Mouse (Mus musculus) myocyte (in vitro differentiated cells): ENCODE measurements around the gene Rfk. TPM values are rescaled to one million over a fixed set of nuclear protein-coding genes. Genes with fewer than 3 reads are reported as not detected.

ENCODE experiments used
- H3K27me3 ChIP-seq: one replicate; pipeline ENCODE4 v1.6.1; 2011; ENCODE audit not compliant: control insufficient read depth, insufficient read depth, insufficient read length
- H3K36me3 ChIP-seq: one replicate; pipeline ENCODE4 v1.6.1; 2011; ENCODE audit not compliant: control insufficient read depth, insufficient read depth
- H3K4me2 ChIP-seq: one replicate; pipeline ENCODE4 v1.6.1; 2011; ENCODE audit warnings: low read depth, control low read depth
- H3K4me3 ChIP-seq: one replicate; pipeline ENCODE4 v1.5.1; 2011; ENCODE audit warnings: mild to moderate bottlenecking, control low read depth, moderate library complexity
- H3K79me2 ChIP-seq: one replicate; pipeline ENCODE4 v1.6.1; 2011; ENCODE audit not compliant: control insufficient read depth, insufficient read depth
- H3ac ChIP-seq: one replicate; pipeline ENCODE4 v1.6.1; 2011; ENCODE audit not compliant: control insufficient read depth, insufficient read length
- CEBPB ChIP-seq: IDR thresholded peaks from 2 replicates; pipeline ENCODE4 v1.6.1; 2011; ENCODE audit warnings: mild to moderate bottlenecking, moderate library complexity; ENCODE audit not compliant: poor library complexity, insufficient read depth, severe bottlenecking
- E2F4 ChIP-seq: IDR thresholded peaks from one replicate; pipeline ENCODE4 v1.6.1; 2011; ENCODE audit warnings: mild to moderate bottlenecking, control low read depth, moderate library complexity; ENCODE audit not compliant: insufficient read depth
- MAX ChIP-seq: IDR thresholded peaks from one replicate; pipeline ENCODE4 v1.6.1; 2011; ENCODE audit warnings: low read depth, mild to moderate bottlenecking, control low read depth
- MYOD1 ChIP-seq, 3 experiments: IDR thresholded peaks; one replicate each; pipeline ENCODE4 v1.6.1; 2011; ENCODE audit warnings: control low read depth in 2 of 3, low read depth in 2 of 3, mild to moderate bottlenecking in 2 of 3, moderate library complexity in 1 of 3; ENCODE audit not compliant: insufficient read length in 2 of 3, control insufficient read depth in 1 of 3
- MYOG ChIP-seq, 3 experiments: IDR thresholded peaks; one replicate each; pipeline ENCODE4 v1.6.1; 2011; ENCODE audit warnings: control low read depth in 2 of 3, low read depth in 2 of 3, mild to moderate bottlenecking in 2 of 3; ENCODE audit not compliant: insufficient read length in 2 of 3, control insufficient read depth in 1 of 3, insufficient read depth in 1 of 3
- POLR2A ChIP-seq: IDR thresholded peaks from one replicate; pipeline ENCODE4 v1.6.1; 2011; ENCODE audit warnings: low read depth, mild to moderate bottlenecking, control low read depth, moderate library complexity; ENCODE audit not compliant: insufficient read length
- POLR2AphosphoS2 ChIP-seq: IDR thresholded peaks from one replicate; pipeline ENCODE4 v1.6.1; 2011; ENCODE audit warnings: low read depth, control low read depth; ENCODE audit not compliant: insufficient read length
- REST ChIP-seq: IDR thresholded peaks from one replicate; pipeline ENCODE4 v1.6.1; 2011; ENCODE audit warnings: mild to moderate bottlenecking, control low read depth, moderate library complexity; ENCODE audit not compliant: insufficient read depth, insufficient read length
- SRF ChIP-seq: IDR thresholded peaks from one replicate; pipeline ENCODE4 v1.6.1; 2011; ENCODE audit warnings: low read depth; ENCODE audit not compliant: control insufficient read depth, insufficient read length
- TCF12 ChIP-seq: IDR thresholded peaks from one replicate; pipeline ENCODE4 v1.6.1; 2011; ENCODE audit warnings: mild to moderate bottlenecking, control low read depth; ENCODE audit not compliant: poor library complexity, insufficient read depth, severe bottlenecking
- TCF3 ChIP-seq: IDR thresholded peaks from one replicate; pipeline ENCODE4 v1.6.1; 2011; ENCODE audit warnings: low read depth, control low read depth; ENCODE audit not compliant: insufficient read length
- USF1 ChIP-seq: IDR thresholded peaks from one replicate; pipeline ENCODE4 v1.6.1; 2011; ENCODE audit warnings: low read depth, mild to moderate bottlenecking, control low read depth, moderate library complexity
- polyA plus RNA-seq: library from polyadenylated mRNA; unstranded; fragments of >200 nt; fragmentation: generic; extraction: Trizol; gene quantifications from one replicate; pipeline ENCODE4 v1.2.1, GENCODE M21; 2012; ENCODE audit warnings: missing spikeins

Gene Rfk
- polyA plus RNA-seq, 1 experiment: 18.1 TPM

GRCm38 (mm10) chr19:17427824-17428560 is 34.1 kb downstream of the Rfk start:
- Histone ChIP-seq H3ac (no peak overlapping the region), H3K27me3 (peaks cover 10% of the 10 kb centered on the region), H3K4me2 (no peak overlapping the region), H3K79me2 (no peaks in the 10 kb centered on the region), H3K36me3 (no peaks in the 10 kb centered on the region), H3K4me3 (no peak overlapping the region)
- no peak for TF ChIP-seq REST
- no peak for TF ChIP-seq SRF
- no peak for TF ChIP-seq TCF3
- TF ChIP-seq USF1: no peak
- no peak for TF ChIP-seq MAX
- TF ChIP-seq POLR2A: no peak
- TF ChIP-seq MYOD1 (IDR thresholded peaks at IDR 0.05; ENCODE audit: control insufficient read depth in 1 of 3, insufficient read length in 2 of 3, low read depth in 2 of 3): no peak
- no peak for TF ChIP-seq MYOG (IDR thresholded peaks at IDR 0.05; ENCODE audit: control insufficient read depth in 1 of 3, insufficient read depth in 1 of 3, insufficient read length in 2 of 3, low read depth in 2 of 3)
- no peak for TF ChIP-seq TCF12
- TF ChIP-seq CEBPB: no peak
- no peak for TF ChIP-seq E2F4
- no peak for TF ChIP-seq POLR2AphosphoS2

GRCm38 (mm10) chr19:17428561-17428914 is 34.7 kb downstream of the Rfk start:
- H3K36me3 ChIP-seq: no peaks in the 10 kb centered on the region
- H3ac ChIP-seq: no peak overlapping the region
- H3K27me3 ChIP-seq: peaks cover 10% of the 10 kb centered on the region
- no peak overlapping the region for H3K4me2 ChIP-seq
- no peak overlapping the region for H3K4me3 ChIP-seq
- H3K79me2 ChIP-seq: no peaks in the 10 kb centered on the region
- TF ChIP-seq POLR2A (no peak), MYOG (IDR thresholded peaks at IDR 0.05; ENCODE audit: control insufficient read depth in 1 of 3, insufficient read depth in 1 of 3, insufficient read length in 2 of 3, low read depth in 2 of 3) (no peak)

- no peak overlapping the region for H3K4me2 ChIP-seq
- TF ChIP-seq MYOG (IDR thresholded peaks at IDR 0.05; ENCODE audit: control insufficient read depth in 1 of 3, insufficient read depth in 1 of 3, insufficient read length in 2 of 3, low read depth in 2 of 3) (no peak), SRF (no peak), MYOD1 (IDR thresholded peaks at IDR 0.05; ENCODE audit: control insufficient read depth in 1 of 3, insufficient read length in 2 of 3, low read depth in 2 of 3) (no peak), POLR2A (no peak), MAX (no peak), E2F4 (no peak), USF1 (no peak), CEBPB (no peak), TCF12 (no peak), REST (no peak), POLR2AphosphoS2 (no peak), TCF3 (no peak)
- no peaks in the 10 kb centered on the region for H3K79me2 ChIP-seq
- no peak overlapping the region for H3K4me3 ChIP-seq
- H3K36me3 ChIP-seq: no peaks in the 10 kb centered on the region
- H3ac ChIP-seq: no peak overlapping the region
- H3K27me3 ChIP-seq: no peaks in the 10 kb centered on the region
Observed at GRCm38 (mm10) chr19:17436651-17437050, 42.8 kb downstream of the Rfk start.

DNA sequence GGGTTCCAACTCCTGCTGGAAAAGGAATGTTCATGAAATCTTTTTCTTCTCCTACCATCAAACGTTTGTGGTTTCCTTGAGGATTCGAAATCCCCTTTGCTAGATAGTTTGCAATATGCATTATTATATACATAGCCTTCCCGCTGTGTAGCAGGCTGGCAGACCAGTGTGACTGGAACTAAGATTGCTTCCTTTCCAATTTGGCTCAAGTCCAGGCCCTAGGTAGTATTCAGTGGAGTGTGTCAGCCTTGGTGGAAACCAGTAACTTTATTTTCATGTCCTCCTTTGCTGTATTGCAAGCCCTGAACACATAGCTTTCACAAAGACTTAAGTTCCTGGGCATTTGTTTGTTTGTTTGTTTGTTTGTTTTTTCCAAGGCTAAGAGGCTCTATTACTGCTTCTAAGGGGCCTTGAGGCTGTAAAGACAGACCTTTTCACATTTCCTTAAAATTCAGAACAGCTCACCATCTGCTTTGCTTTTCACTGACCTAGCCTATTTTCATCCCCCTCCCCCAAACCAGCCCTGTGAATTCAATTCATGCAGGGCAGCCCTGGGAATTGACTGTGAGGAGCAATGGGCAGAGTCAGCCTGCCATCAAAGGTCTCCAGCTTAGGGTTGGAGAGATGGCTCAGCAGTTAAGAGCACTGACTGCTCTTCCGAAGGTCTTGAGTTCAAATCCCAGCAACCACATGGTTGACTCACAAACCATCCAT is 45.8 kb downstream of the Rfk start:
- Histone ChIP-seq H3K79me2 (no peaks in the 10 kb centered on the region), H3K27me3 (no peaks in the 10 kb centered on the region), H3K36me3 (no peaks in the 10 kb centered on the region), H3ac (no peak overlapping the region), H3K4me2 (no peak overlapping the region), H3K4me3 (no peak overlapping the region)
- TF ChIP-seq POLR2AphosphoS2: no peak
- TF ChIP-seq MAX: no peak
- no peak for TF ChIP-seq SRF
- no peak for TF ChIP-seq TCF3
- TF ChIP-seq CEBPB: no peak
- TF ChIP-seq MYOG (IDR thresholded peaks at IDR 0.05; ENCODE audit: control insufficient read depth in 1 of 3, insufficient read depth in 1 of 3, insufficient read length in 2 of 3, low read depth in 2 of 3): no peak
- no peak for TF ChIP-seq E2F4
- no peak for TF ChIP-seq TCF12
- no peak for TF ChIP-seq REST
- TF ChIP-seq USF1: no peak
- TF ChIP-seq POLR2A: no peak
- no peak for TF ChIP-seq MYOD1 (IDR thresholded peaks at IDR 0.05; ENCODE audit: control insufficient read depth in 1 of 3, insufficient read length in 2 of 3, low read depth in 2 of 3)
